Mouse (Mus musculus) ES-Bruce4 (cell line): ENCODE measurements around the gene Pde4d.

Experiments
- CTCF ChIP-seq: IDR thresholded peaks from one replicate; pipeline ENCODE4 v1.8.1; 2011; ENCODE audit warnings: low read depth, low read length
- EP300 ChIP-seq: IDR thresholded peaks from 2 replicates; pipeline ENCODE4 v1.6.1; 2011; ENCODE audit warnings: low read depth, low read length; ENCODE audit not compliant: insufficient read depth
- POLR2A ChIP-seq: IDR thresholded peaks from one replicate; pipeline ENCODE4 v1.8.1; 2011; ENCODE audit warnings: low read length; ENCODE audit not compliant: insufficient read depth

GRCm38 (mm10) chr13:109985411-109985810 lies 1535.7 kb downstream of the Pde4d start:
- TF ChIP-seq EP300: no peak
- no peak for TF ChIP-seq POLR2A
- TF ChIP-seq CTCF: no peak
